Mouse (Mus musculus): Measurements from ENCODE around the gene Ppp2r5a. TPM values are rescaled to one million over a fixed set of nuclear protein-coding genes. Genes with fewer than 3 reads are reported as not detected.
A peak's percentile ranks its signal among the peaks of the same experiment; 100 is the strongest.

Ppp2r5a gene
- polyA plus RNA-seq, 1 experiment from 2014 or later = 42.7 TPM

- H3K4me2 ChIP-seq = no peak overlapping the region
- DNase-seq (no peak), ATAC-seq (ENCODE audit: insufficient read depth) (no peak)
- H3K4me1 ChIP-seq (ENCODE audit: insufficient read depth) = 0 out of 2 replicates have a peak, but pooled peaks cover under 1% of the 10 kb centered on the region
- H3K27me3 ChIP-seq (ENCODE audit: insufficient read depth, low read length) = no peaks in the 10 kb centered on the region
- H3K9me3 ChIP-seq (ENCODE audit: low read depth, low read length) = no peaks in the 10 kb centered on the region
- no peak overlapping the region for H3K9ac ChIP-seq
- 14% methylated on average over 1 of the region's 1 CpGs for WGBS
- no peaks in the 10 kb centered on the region for H3K36me3 ChIP-seq (ENCODE audit: insufficient read depth)
- no peak overlapping the region for H3K27ac ChIP-seq (ENCODE audit: low read depth)
- H3K4me3 ChIP-seq (ENCODE audit: low read depth, low read length) = no peak overlapping the region
- no peak for TF ChIP-seq CTCF (IDR thresholded peaks at IDR 0.05; ENCODE audit: low read depth)
These were observed 41.4 kb upstream of the Ppp2r5a start for GRCm38 (mm10) chr1:191444467-191444866.

GRCm38 (mm10) chr1:191439011-191439410 lies 35.9 kb upstream of the Ppp2r5a start:
- TF ChIP-seq CTCF (IDR thresholded peaks at IDR 0.05; ENCODE audit: low read depth) = no peak
- 49% methylated on average over 3 of the region's 3 CpGs for WGBS
- DNase-seq = no peak
- peaks cover 16% of the 10 kb centered on the region for H3K4me1 ChIP-seq (ENCODE audit: insufficient read depth)
- H3K9me3 ChIP-seq (ENCODE audit: low read depth, low read length) = no peaks in the 10 kb centered on the region
- no peaks in the 10 kb centered on the region for H3K27me3 ChIP-seq (ENCODE audit: insufficient read depth, low read length)
- no peak overlapping the region; the same call in 1 of the 2 replicates for H3K27ac ChIP-seq (ENCODE audit: low read depth)
- no peak overlapping the region for H3K4me3 ChIP-seq (ENCODE audit: low read depth, low read length)
- ATAC-seq (ENCODE audit: insufficient read depth) = no peak
- H3K4me2 ChIP-seq = no peak overlapping the region
- no peak overlapping the region for H3K9ac ChIP-seq
- H3K36me3 ChIP-seq (ENCODE audit: insufficient read depth) = no peaks in the 10 kb centered on the region

- Histone ChIP-seq H3K27ac (ENCODE audit: low read depth) (no peak overlapping the region; the same call in 1 of the 2 replicates), H3K4me1 (ENCODE audit: insufficient read depth) (peaks cover 16% of the 10 kb centered on the region), H3K9me3 (ENCODE audit: low read depth, low read length) (no peaks in the 10 kb centered on the region), H3K36me3 (ENCODE audit: insufficient read depth) (no peaks in the 10 kb centered on the region), H3K9ac (no peak overlapping the region), H3K27me3 (ENCODE audit: insufficient read depth, low read length) (no peaks in the 10 kb centered on the region), H3K4me2 (no peak overlapping the region), H3K4me3 (ENCODE audit: low read depth, low read length) (no peak overlapping the region)
- no peak for ATAC-seq (ENCODE audit: insufficient read depth)
- 68% methylated on average over 4 of the region's 4 CpGs for WGBS
- no peak for TF ChIP-seq CTCF (IDR thresholded peaks at IDR 0.05; ENCODE audit: low read depth)
- DNase-seq = no peak
These were observed 35.5 kb upstream of the Ppp2r5a start for GRCm38 (mm10) chr1:191438546-191438945.

GRCm38 (mm10) chr1:191436647-191437046 lies 33.6 kb upstream of the Ppp2r5a start:
- ATAC-seq (ENCODE audit: insufficient read depth) = no peak
- Histone ChIP-seq H3K27ac (ENCODE audit: low read depth) (peak overlapping the region; percentile 85), H3K9ac (no peak overlapping the region), H3K9me3 (ENCODE audit: low read depth, low read length) (no peaks in the 10 kb centered on the region), H3K4me3 (ENCODE audit: low read depth, low read length) (no peak overlapping the region), H3K4me1 (ENCODE audit: insufficient read depth) (peaks cover 16% of the 10 kb centered on the region), H3K27me3 (ENCODE audit: insufficient read depth, low read length) (no peaks in the 10 kb centered on the region), H3K36me3 (ENCODE audit: insufficient read depth) (no peaks in the 10 kb centered on the region), H3K4me2 (no peak overlapping the region)
- DNase-seq = no peak
- WGBS = 36% methylated on average over 3 of the region's 3 CpGs
- no peak for TF ChIP-seq CTCF (IDR thresholded peaks at IDR 0.05; ENCODE audit: low read depth)

GRCm38 (mm10) chr1:191435359-191435758 lies 32.3 kb upstream of the Ppp2r5a start:
- 5% methylated on average over 1 of the region's 1 CpGs for WGBS
- H3K4me3 ChIP-seq (ENCODE audit: low read depth, low read length) = no peak overlapping the region
- no peaks in the 10 kb centered on the region for H3K9me3 ChIP-seq (ENCODE audit: low read depth, low read length)
- no peaks in the 10 kb centered on the region for H3K27me3 ChIP-seq (ENCODE audit: insufficient read depth, low read length)
- peak overlapping the region; percentile 85 for H3K27ac ChIP-seq (ENCODE audit: low read depth)
- H3K4me2 ChIP-seq = no peak overlapping the region
- no peak overlapping the region for H3K9ac ChIP-seq
- DNase-seq (peak; percentile 78), ATAC-seq (ENCODE audit: insufficient read depth) (peak; percentile 74)
- H3K36me3 ChIP-seq (ENCODE audit: insufficient read depth) = no peaks in the 10 kb centered on the region
- no peak for TF ChIP-seq CTCF (IDR thresholded peaks at IDR 0.05; ENCODE audit: low read depth)
- peaks cover 16% of the 10 kb centered on the region for H3K4me1 ChIP-seq (ENCODE audit: insufficient read depth)

GRCm38 (mm10) chr1:191432531-191432930 lies 29.5 kb upstream of the Ppp2r5a start:
- H3K4me2 ChIP-seq = peak overlapping the region; percentile 41
- peaks cover 14% of the 10 kb centered on the region for H3K4me1 ChIP-seq (ENCODE audit: insufficient read depth)
- no peaks in the 10 kb centered on the region for H3K9me3 ChIP-seq (ENCODE audit: low read depth, low read length)
- H3K27ac ChIP-seq (ENCODE audit: low read depth) = peak overlapping the region; percentile 13; the same call in 1 of the 2 replicates
- no peak for DNase-seq
- no peak for ATAC-seq (ENCODE audit: insufficient read depth)
- H3K27me3 ChIP-seq (ENCODE audit: insufficient read depth, low read length) = no peaks in the 10 kb centered on the region
- no peak overlapping the region for H3K4me3 ChIP-seq (ENCODE audit: low read depth, low read length)
- no peaks in the 10 kb centered on the region for H3K36me3 ChIP-seq (ENCODE audit: insufficient read depth)
- WGBS = 24% methylated on average over 7 of the region's 7 CpGs
- H3K9ac ChIP-seq = no peak overlapping the region
- no peak for TF ChIP-seq CTCF (IDR thresholded peaks at IDR 0.05; ENCODE audit: low read depth)

GRCm38 (mm10) chr1:191432023-191432422 lies 29.0 kb upstream of the Ppp2r5a start:
- Histone ChIP-seq H3K4me3 (ENCODE audit: low read depth, low read length) (no peak overlapping the region), H3K36me3 (ENCODE audit: insufficient read depth) (no peaks in the 10 kb centered on the region), H3K27ac (ENCODE audit: low read depth) (no peak overlapping the region; the same call in 1 of the 2 replicates), H3K27me3 (ENCODE audit: insufficient read depth, low read length) (no peaks in the 10 kb centered on the region), H3K9ac (no peak overlapping the region), H3K4me2 (peak overlapping the region; percentile 41), H3K9me3 (ENCODE audit: low read depth, low read length) (no peaks in the 10 kb centered on the region), H3K4me1 (ENCODE audit: insufficient read depth) (peaks cover 14% of the 10 kb centered on the region)
- ATAC-seq (ENCODE audit: insufficient read depth) (no peak), DNase-seq (no peak)
- TF ChIP-seq CTCF (IDR thresholded peaks at IDR 0.05; ENCODE audit: low read depth) = no peak
- 51% methylated on average over 15 of the region's 15 CpGs for WGBS

GRCm38 (mm10) chr1:191430121-191430520 lies 27.0 kb upstream of the Ppp2r5a start:
- Histone ChIP-seq H3K27ac (ENCODE audit: low read depth) (no peak overlapping the region), H3K9me3 (ENCODE audit: low read depth, low read length) (no peaks in the 10 kb centered on the region), H3K4me2 (no peak overlapping the region), H3K27me3 (ENCODE audit: insufficient read depth, low read length) (no peaks in the 10 kb centered on the region), H3K36me3 (ENCODE audit: insufficient read depth) (no peaks in the 10 kb centered on the region), H3K4me1 (ENCODE audit: insufficient read depth) (peaks cover 4% of the 10 kb centered on the region; the same call in 1 of the 2 replicates), H3K4me3 (ENCODE audit: low read depth, low read length) (no peak overlapping the region), H3K9ac (no peak overlapping the region)
- DNase-seq = no peak
- ATAC-seq (ENCODE audit: insufficient read depth) = no peak
- TF ChIP-seq CTCF (IDR thresholded peaks at IDR 0.05; ENCODE audit: low read depth) = no peak
- 66% methylated on average over 7 of the region's 7 CpGs for WGBS

All from lung, embryonic 14.5 days (tissue).